Mouse (Mus musculus) neural tube, embryonic 15.5 days (tissue): ENCODE results near the gene Mlf2. TPM values are rescaled to one million over a fixed set of nuclear protein-coding genes. Genes with fewer than 3 reads are reported as not detected.

Source experiments
- ATAC-seq: fragments of 200-750 bp; cut with Nextera tagmentation; 2 replicates; pipeline ENCODE4 v1.8.0; 2017; ENCODE audit warnings: mild to moderate bottlenecking, moderate TSS enrichment, moderate library complexity; ENCODE audit not compliant: low FRiP score
- H3K27ac ChIP-seq: fragments of 300-500 bp; sonication (generic); replicated peaks from 2 replicates; pipeline ENCODE4 v1.5.1; 2015; ENCODE audit warnings: mild to moderate bottlenecking, inconsistent platforms
- H3K27me3 ChIP-seq: fragments of 300-500 bp; sonication (generic); replicated peaks from 2 replicates; pipeline ENCODE4 v1.6.1; 2015; ENCODE audit warnings: inconsistent platforms
- H3K36me3 ChIP-seq: fragments of 300-500 bp; sonication (generic); 2 replicates; pipeline ENCODE4 v1.6.1; 2015; ENCODE audit warnings: inconsistent platforms
- H3K4me1 ChIP-seq: fragments of 300-500 bp; sonication (generic); 2 replicates; pipeline ENCODE4 v1.6.1; 2015; ENCODE audit warnings: inconsistent platforms
- H3K4me2 ChIP-seq: fragments of 300-500 bp; sonication (generic); 2 replicates; pipeline ENCODE4 v1.6.1; 2015; ENCODE audit warnings: inconsistent platforms, mild to moderate bottlenecking, moderate library complexity
- H3K4me3 ChIP-seq: fragments of 300-500 bp; sonication (generic); replicated peaks from 2 replicates; pipeline ENCODE4 v1.5.1; 2015; ENCODE audit warnings: mild to moderate bottlenecking, inconsistent platforms
- H3K9ac ChIP-seq: fragments of 300-500 bp; sonication (generic); replicated peaks from 2 replicates; pipeline ENCODE4 v1.6.1; 2015; ENCODE audit warnings: mild to moderate bottlenecking, inconsistent platforms
- H3K9me3 ChIP-seq: fragments of 300-500 bp; sonication (generic); replicated peaks from 2 replicates; pipeline ENCODE4 v1.6.1; 2016; ENCODE audit warnings: inconsistent platforms
- WGBS: fragments of 180-500 bp; shearing (Covaris S2); methylation state at CpG from one replicate; pipeline ENCODE4 v1.1.7; 2015; ENCODE audit warnings: mixed read lengths; 5-methylcytosine and 5-hydroxymethylcytosine counted together
- polyA plus RNA-seq: library from polyadenylated mRNA; unstranded; fragments of >200 nt; fragmentation: Nextera tagmentation; extraction: Ambion mirVana; gene quantifications from 2 replicates; pipeline ENCODE4 v1.2.1, GENCODE M21; 2015

The Mlf2 gene
- polyA plus RNA-seq, 1 experiment from 2014 or later, result 603 TPM

- H3K27me3 ChIP-seq, result no peaks in the 10 kb centered on the region
- H3K4me3 ChIP-seq, result peak overlapping the region; percentile 95
- peaks cover 23% of the 10 kb centered on the region for H3K36me3 ChIP-seq
- peak overlapping the region; percentile 100 for H3K9ac ChIP-seq
- 87% methylated on average over 7 of the region's 7 CpGs for WGBS
- no peak for ATAC-seq
- H3K4me2 ChIP-seq, result peak overlapping the region; percentile 99
- peaks cover 59% of the 10 kb centered on the region for H3K4me1 ChIP-seq
- no peaks in the 10 kb centered on the region for H3K9me3 ChIP-seq
- peak overlapping the region; percentile 100; the same call in 1 of the 2 replicates for H3K27ac ChIP-seq
Measured at GRCm38 (mm10) chr6:124914511-124914910, 16.7 kb upstream of the Mlf2 start.

- no peaks in the 10 kb centered on the region for H3K9me3 ChIP-seq
- peak overlapping the region; percentile 99 for H3K4me2 ChIP-seq
- peaks cover 56% of the 10 kb centered on the region for H3K4me1 ChIP-seq
- no peaks in the 10 kb centered on the region for H3K27me3 ChIP-seq
- WGBS, result 12% methylated on average over 22 of the region's 22 CpGs
- ATAC-seq, result no peak
- peaks cover 23% of the 10 kb centered on the region for H3K36me3 ChIP-seq
- peak overlapping the region; percentile 100 for H3K27ac ChIP-seq
- H3K9ac ChIP-seq, result peak overlapping the region; percentile 100
- H3K4me3 ChIP-seq, result peak overlapping the region; percentile 95
Measured at GRCm38 (mm10) chr6:124915160-124915941, 15.8 kb upstream of the Mlf2 start.

GRCm38 (mm10) chr6:124915942-124916694, 15.1 kb upstream of the Mlf2 start:
- ATAC-seq, result no peak
- peak overlapping the region; percentile 100 for H3K27ac ChIP-seq
- peak overlapping the region; percentile 95 for H3K4me3 ChIP-seq
- H3K36me3 ChIP-seq, result peaks cover 23% of the 10 kb centered on the region
- H3K27me3 ChIP-seq, result no peaks in the 10 kb centered on the region
- peak overlapping the region; percentile 100 for H3K9ac ChIP-seq
- no peaks in the 10 kb centered on the region for H3K9me3 ChIP-seq
- H3K4me1 ChIP-seq, result peaks cover 60% of the 10 kb centered on the region
- WGBS, result 5% methylated on average over 12 of the region's 12 CpGs
- H3K4me2 ChIP-seq, result peak overlapping the region; percentile 99

GRCm38 (mm10) chr6:124916695-124917517, 14.3 kb upstream of the Mlf2 start:
- WGBS, result 1% methylated on average over 55 of the region's 67 CpGs
- ATAC-seq, result peak; percentile 64

GRCm38 (mm10) chr6:124917518-124918330, 13.5 kb upstream of the Mlf2 start:
- peak; percentile 84 for ATAC-seq
- H3K36me3 ChIP-seq, result peaks cover 22% of the 10 kb centered on the region
- H3K4me1 ChIP-seq, result peaks cover 63% of the 10 kb centered on the region
- peak overlapping the region; percentile 100 for H3K27ac ChIP-seq
- WGBS, result under 1% methylated on average over 56 of the region's 89 CpGs
- no peaks in the 10 kb centered on the region for H3K9me3 ChIP-seq
- peak overlapping the region; percentile 100 for H3K9ac ChIP-seq
- peak overlapping the region; percentile 95 for H3K4me3 ChIP-seq
- no peaks in the 10 kb centered on the region for H3K27me3 ChIP-seq
- peak overlapping the region; percentile 99 for H3K4me2 ChIP-seq

More at GRCm38 (mm10) chr6:124916695-124917517, 14.3 kb upstream of the Mlf2 start:
- Histone ChIP-seq H3K9ac (peak overlapping the region; percentile 100), H3K27ac (peak overlapping the region; percentile 100), H3K36me3 (peaks cover 23% of the 10 kb centered on the region), H3K4me1 (peaks cover 63% of the 10 kb centered on the region), H3K9me3 (no peaks in the 10 kb centered on the region), H3K4me3 (peak overlapping the region; percentile 95), H3K4me2 (peak overlapping the region; percentile 99), H3K27me3 (no peaks in the 10 kb centered on the region)

- Histone ChIP-seq H3K9ac (peak overlapping the region; percentile 100), H3K9me3 (no peaks in the 10 kb centered on the region), H3K4me3 (peak overlapping the region; percentile 95), H3K4me1 (peaks cover 63% of the 10 kb centered on the region), H3K36me3 (peaks cover 16% of the 10 kb centered on the region), H3K27me3 (no peaks in the 10 kb centered on the region), H3K27ac (peak overlapping the region; percentile 100), H3K4me2 (peak overlapping the region; percentile 99)
- WGBS, result 6% methylated on average over 7 of the region's 7 CpGs
- no peak for ATAC-seq
Measured at GRCm38 (mm10) chr6:124918331-124918690, 12.9 kb upstream of the Mlf2 start.

GRCm38 (mm10) chr6:124918890-124919627, 12.1 kb upstream of the Mlf2 start:
- Histone ChIP-seq H3K27me3 (no peaks in the 10 kb centered on the region), H3K36me3 (peaks cover 8% of the 10 kb centered on the region), H3K27ac (peak overlapping the region; percentile 100), H3K4me2 (peak overlapping the region; percentile 99), H3K4me3 (peak overlapping the region; percentile 95), H3K9ac (peak overlapping the region; percentile 100), H3K4me1 (peaks cover 58% of the 10 kb centered on the region), H3K9me3 (no peaks in the 10 kb centered on the region)
- WGBS, result 17% methylated on average over 13 of the region's 14 CpGs
- no peak for ATAC-seq

- Histone ChIP-seq H3K27me3 (no peaks in the 10 kb centered on the region), H3K4me3 (peak within 1 kb of the TSS; percentile 95), H3K9ac (peak within 1 kb of the TSS; percentile 100; the same call in 1 of the 2 replicates), H3K9me3 (no peaks in the 10 kb centered on the region), H3K27ac (peak within 1 kb of the TSS; percentile 100), H3K4me2 (peak within 1 kb of the TSS; percentile 99), H3K4me1 (peaks cover 50% of the 10 kb centered on the region), H3K36me3 (peaks cover 1% of the 10 kb centered on the region; the same call in 1 of the 2 replicates)
- peak; percentile 85 for ATAC-seq
- WGBS, result under 1% methylated on average over 13 of the region's 13 CpGs
Measured at GRCm38 (mm10) chr6:124919695-124920317, 11.4 kb upstream of the Mlf2 start, which contains the start of gene Ptms. Gene Ptms (minus strand): TSS chr6:124920103.

- peak overlapping the region; percentile 100 for H3K27ac ChIP-seq
- H3K4me1 ChIP-seq, result peaks cover 43% of the 10 kb centered on the region
- H3K9me3 ChIP-seq, result no peaks in the 10 kb centered on the region
- H3K27me3 ChIP-seq, result no peaks in the 10 kb centered on the region
- H3K9ac ChIP-seq, result peak overlapping the region; percentile 31; the same call in 1 of the 2 replicates
- no peaks in the 10 kb centered on the region for H3K36me3 ChIP-seq
- 26% methylated on average over 9 of the region's 9 CpGs for WGBS
- peak overlapping the region; percentile 99 for H3K4me2 ChIP-seq
- H3K4me3 ChIP-seq, result peak overlapping the region; percentile 95
- no peak for ATAC-seq
Measured at GRCm38 (mm10) chr6:124920318-124921085, 10.7 kb upstream of the Mlf2 start.
